8 mouse cellular contexts compared by ENCODE assay signal in the genomic region with DNA sequence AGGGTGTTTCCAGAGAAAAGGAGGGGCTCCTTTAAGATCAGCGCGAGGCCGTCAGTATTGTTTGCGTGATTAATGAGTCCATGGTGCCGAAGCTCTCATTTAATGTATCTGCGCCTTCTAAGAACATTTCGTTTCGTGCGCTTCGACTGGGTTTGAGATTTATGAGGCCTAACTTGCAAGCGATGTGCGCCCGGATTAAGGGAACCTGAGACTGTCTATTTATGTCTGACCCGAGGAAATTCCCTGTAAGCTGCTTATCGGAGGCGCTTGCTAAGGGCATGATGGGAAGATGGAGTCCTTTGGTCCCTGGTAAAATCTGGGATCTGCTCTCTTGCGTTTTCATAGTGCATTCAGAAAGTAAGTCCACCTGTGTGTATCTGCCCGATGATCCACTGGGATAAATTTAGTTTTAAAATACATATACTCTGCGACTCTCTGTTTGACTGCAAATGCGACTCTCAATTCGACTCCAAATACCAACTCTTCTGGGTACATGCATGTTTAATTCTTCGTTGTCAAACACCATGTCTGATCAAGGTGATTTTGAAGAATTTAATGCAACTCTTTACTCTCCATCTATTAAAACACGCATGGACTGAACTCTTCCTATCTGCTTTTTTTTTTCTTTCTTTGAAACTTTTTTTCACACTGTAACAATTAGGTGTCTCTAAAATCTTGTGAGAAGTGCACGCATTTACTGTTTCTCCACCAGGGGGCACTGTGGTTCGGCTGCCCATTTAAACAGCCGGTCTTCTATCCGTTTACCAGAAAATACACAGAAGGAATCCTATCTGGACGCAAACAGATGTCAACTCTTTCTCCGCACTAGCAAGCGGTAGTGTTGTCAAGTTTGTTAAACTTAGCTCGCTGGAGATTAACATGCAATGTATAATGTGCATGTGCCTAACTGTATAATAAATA.
DNase-seq lines count a peak whose midpoint lies in the region; ATAC-seq and TF ChIP-seq lines count a peak whose summit lies in the region.

No protein-coding gene starts in this region.

- 0 out of 2 replicates have a peak overlapping the region, but pooled peaks have one; percentile 9 for H3K9ac ChIP-seq in lung, embryonic 16.5 days (ENCODE audit: low read length)

- peaks cover 24% of the 10 kb centered on the region for H3K4me1 ChIP-seq in lung, embryonic 16.5 days (replicated peaks; ENCODE audit: control insufficient read depth, insufficient read depth, low read length)

- ATAC-seq in hematopoietic stem cell, adult 5-6 weeks (replicated peaks in 1 of 2; ENCODE audit: insufficient read depth in 1 of 2, low FRiP score in 2 of 2, low TSS enrichment in 1 of 2, low read depth in 1 of 2, poor library complexity in 2 of 2, severe bottlenecking in 2 of 2), result peak; percentile 56 to 73
- no peak for ATAC-seq in lung, embryonic 16.5 days (ENCODE audit: low read depth)

- H3K4me2 ChIP-seq in lung, embryonic 16.5 days (ENCODE audit: low read depth, low read length), result no peak overlapping the region

- no peak overlapping the region for H3K4me3 ChIP-seq in layer of hippocampus, adult 2 months
- no peak overlapping the region for H3K4me3 ChIP-seq in lung, embryonic 16.5 days (ENCODE audit: low read length)

- H3K9me3 ChIP-seq in lung, embryonic 16.5 days (ENCODE audit: control insufficient read depth, low read length), result no peaks in the 10 kb centered on the region

- TF ChIP-seq CTCF in layer of hippocampus, adult 2 months (conservative IDR thresholded peaks at IDR 0.05), result peak; percentile 99

- DNase-seq in CD8-positive naive resting alpha-beta T cell, adult 2 months (ENCODE audit: low read depth in 2 of 2, low spot score in 2 of 2), result peak; percentile 73 to 81
- DNase-seq in adrenal gland, adult 2 months, result peak; percentile 77
- peak; percentile 69 for DNase-seq in embryo, embryonic 11.5 days (ENCODE audit: low read depth, low spot score)
- peak; percentile 61 to 80 for DNase-seq in layer of hippocampus, adult 2 months (ENCODE audit: low spot score in 2 of 2)
- peak; percentile 78 to 89 for DNase-seq in right cerebral cortex, postnatal 10 days (ENCODE audit: low spot score in 2 of 2)
- DNase-seq in urinary bladder, postnatal 36 days (ENCODE audit: low spot score in 2 of 2), result peak; percentile 59 to 67

- WGBS in lung, embryonic 16.5 days, result 44% methylated on average over 31 of the region's 31 CpGs

- H3K27ac ChIP-seq in layer of hippocampus, adult 2 months, result no peak overlapping the region
- no peak overlapping the region for H3K27ac ChIP-seq in lung, embryonic 16.5 days (ENCODE audit: low read length)

- no peaks in the 10 kb centered on the region for H3K36me3 ChIP-seq in lung, embryonic 16.5 days (ENCODE audit: control insufficient read depth, insufficient read depth, low read length)

- no peaks in the 10 kb centered on the region for H3K27me3 ChIP-seq in lung, embryonic 16.5 days (ENCODE audit: control insufficient read depth, insufficient read depth, low read depth, low read length)
